ENCODE assay signal across 9 mouse cellular contexts in the genomic region with DNA sequence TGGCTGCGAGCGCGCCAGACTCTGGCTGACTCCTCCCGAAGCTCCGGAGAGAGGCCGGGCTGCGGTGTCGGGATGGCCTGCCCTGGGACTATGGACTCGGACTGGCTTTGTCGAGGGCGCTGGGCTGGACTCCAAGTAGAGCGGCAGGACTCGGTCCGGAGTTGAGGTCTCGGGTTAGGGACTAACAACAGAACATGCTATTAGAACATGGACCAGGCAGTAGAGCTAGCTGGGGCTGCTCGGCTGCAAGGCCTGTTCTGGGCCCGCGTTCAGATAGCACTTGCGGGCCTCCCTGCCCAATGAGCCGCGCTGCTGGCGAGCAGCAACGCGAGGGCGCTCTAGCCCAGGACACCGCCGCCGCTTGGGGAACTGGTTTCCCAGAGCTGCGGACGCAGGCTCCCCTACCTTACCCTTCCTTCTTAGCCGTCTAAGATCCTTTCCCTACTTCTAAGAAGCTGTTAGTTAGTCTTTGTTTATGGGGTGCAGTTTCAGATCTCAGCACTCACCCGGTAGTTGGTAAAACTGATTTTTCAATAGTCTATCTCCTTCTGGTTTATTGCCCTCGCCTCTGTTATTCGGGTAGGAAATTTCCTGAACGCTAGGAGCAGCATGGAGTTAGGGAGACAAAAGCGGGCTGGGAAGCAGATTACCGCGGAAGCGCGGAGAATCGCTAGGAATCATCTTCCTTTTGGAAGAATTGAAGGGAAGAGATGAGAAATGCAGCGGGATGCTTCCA. TPM values are rescaled to one million over a fixed set of nuclear protein-coding genes. Genes with fewer than 3 reads are reported as not detected.
DNase-seq lines count a peak whose midpoint lies in the region; ATAC-seq and TF ChIP-seq lines count a peak whose summit lies in the region.
"Had no signal": no experiment of that assay in that cellular context is flagged by ENCODE, and none has a peak within 500 bp of the region (broad histone marks: within the 10 kb centered on the region; RNA-seq: fewer than 3 reads in every experiment).

No protein-coding gene starts in this region.

- no peak overlapping the region for H3K27ac ChIP-seq in heart, adult 2 months
- no peak overlapping the region for H3K27ac ChIP-seq in heart, embryonic 16.5 days (ENCODE audit: low read length)
- H3K27ac ChIP-seq in midbrain, embryonic 10.5 days (replicated peaks) = 0 out of 2 replicates have a peak overlapping the region, but pooled peaks have one; percentile 6

- H3K36me3 ChIP-seq in heart, adult 2 months (ENCODE audit: control insufficient read depth, insufficient read depth, low read length) = no peaks in the 10 kb centered on the region
- H3K36me3 ChIP-seq in heart, embryonic 16.5 days (ENCODE audit: control insufficient read depth, insufficient read depth) = no peaks in the 10 kb centered on the region
- H3K36me3 ChIP-seq in midbrain, embryonic 10.5 days = no peaks in the 10 kb centered on the region

- no peaks in the 10 kb centered on the region for H3K4me1 ChIP-seq in heart, adult 2 months (ENCODE audit: control insufficient read depth, insufficient read depth, low read length)
- no peaks in the 10 kb centered on the region for H3K4me1 ChIP-seq in heart, embryonic 16.5 days (ENCODE audit: control insufficient read depth, insufficient read depth, low read length)
- H3K4me1 ChIP-seq in midbrain, embryonic 10.5 days = 0 out of 2 replicates have a peak, but pooled peaks cover 2% of the 10 kb centered on the region

- no peaks in the 10 kb centered on the region for H3K9me3 ChIP-seq in heart, embryonic 16.5 days (replicated peaks; ENCODE audit: control insufficient read depth, low read length)
- no peaks in the 10 kb centered on the region for H3K9me3 ChIP-seq in midbrain, embryonic 10.5 days (replicated peaks)

- intact Hi-C loops in heart, adult 2 months (cut with DNase I) = no loop called here

- no peak for TF ChIP-seq EP300 in heart, adult 2 months (IDR thresholded peaks at IDR 0.05; ENCODE audit: insufficient read depth, low read depth, low read length)

- H3K4me3 ChIP-seq in heart, adult 2 months = no peak overlapping the region
- H3K4me3 ChIP-seq in heart, embryonic 16.5 days (ENCODE audit: low read length) = peak overlapping the region; percentile 34
- peak overlapping the region; percentile 49 for H3K4me3 ChIP-seq in midbrain, embryonic 10.5 days

- H3K79me2 ChIP-seq in heart, adult 2 months (replicated peaks; ENCODE audit: control insufficient read depth, insufficient read depth, low read length) = no peaks in the 10 kb centered on the region

- peak in 1 of 2 experiments; percentile 14 for DNase-seq in heart, adult 2 months
- no peak for DNase-seq in heart, adult 9 months (ENCODE audit: low spot score in 2 of 2)
- peak; percentile 90 for DNase-seq in embryo, embryonic 10 days (ENCODE audit: low spot score)
- DNase-seq in kidney, postnatal 36 days = peak; percentile 59 to 79
- peak; percentile 88 for DNase-seq in midbrain, embryonic 10.5 days (ENCODE audit: low spot score)
- DNase-seq in testis, postnatal 10 days (ENCODE audit: low spot score) = peak; percentile 69
- no peak for DNase-seq in spleen, adult 18-20 months

- H3K9ac ChIP-seq in heart, adult 2 months (ENCODE audit: low read depth, low read length) = no peak overlapping the region
- no peak overlapping the region for H3K9ac ChIP-seq in heart, embryonic 16.5 days (ENCODE audit: low read length)

- peak; percentile 81; the same call in 1 of the 2 replicates for ATAC-seq in heart, embryonic 16.5 days (replicated peaks; ENCODE audit: extremely low read depth, insufficient read depth, low FRiP score)
- ATAC-seq: Patski had no signal

- H3K4me2 ChIP-seq in heart, embryonic 16.5 days (ENCODE audit: low read depth, low read length) = peak overlapping the region; percentile 39

- H3K27me3 ChIP-seq in heart, adult 2 months (ENCODE audit: control insufficient read depth, insufficient read depth, low read length) = peaks cover 8% of the 10 kb centered on the region
- H3K27me3 ChIP-seq in heart, embryonic 16.5 days (ENCODE audit: control insufficient read depth, insufficient read depth, low read length) = peaks cover 56% of the 10 kb centered on the region
- H3K27me3 ChIP-seq in midbrain, embryonic 10.5 days (ENCODE audit: low read depth, poor library complexity, severe bottlenecking) = peaks cover 100% of the 10 kb centered on the region

- no peak for TF ChIP-seq POLR2A in heart, adult 2 months (IDR thresholded peaks at IDR 0.05; ENCODE audit: insufficient read depth, low read depth, low read length)

- WGBS in heart, adult 2 months = 1% methylated on average over 42 of the region's 42 CpGs
- WGBS in heart, embryonic 16.5 days = under 1% methylated on average over 42 of the region's 42 CpGs
- under 1% methylated on average over 42 of the region's 42 CpGs for WGBS in midbrain, embryonic 10.5 days

- TF ChIP-seq CTCF in heart, adult 2 months (IDR thresholded peaks at IDR 0.05) = peak; percentile 30

RNA-seq across cellular contexts. Expression of gene Gm43517, which starts 6.5 kb away (rescaled TPM):
- total RNA-seq in heart, adult 2 months (2021) = not detected
- not detected in 2 replicates for polyA plus RNA-seq in heart, adult 2 months (2012; rRNA removed)
- polyA plus RNA-seq in heart, embryonic 16.5 days (2015; fragmentation: Nextera tagmentation; extraction: Ambion mirVana) = not detected in 2 replicates
- polyA plus RNA-seq in midbrain, embryonic 10.5 days (2016; fragmentation: Nextera tagmentation; extraction: Ambion mirVana) = 0.05 TPM in 1 of 2 replicates, not detected in the other
- polyA plus RNA-seq: Patski had no signal

RNA-seq across cellular contexts. Expression of gene Foxg1, which starts 9.0 kb away (rescaled TPM):
- not detected for total RNA-seq in heart, adult 2 months (2021)
- polyA plus RNA-seq in heart, adult 2 months (2012; rRNA removed) = 0.14 TPM in 1 of 2 replicates, not detected in the other
- 0.12 and 0.38 TPM in 2 replicates for polyA plus RNA-seq in heart, embryonic 16.5 days (2015; fragmentation: Nextera tagmentation; extraction: Ambion mirVana)
- 0.31 and 0.42 TPM in 2 replicates for polyA plus RNA-seq in midbrain, embryonic 10.5 days (2016; fragmentation: Nextera tagmentation; extraction: Ambion mirVana)
- polyA plus RNA-seq: Patski had no signal

Comparison
In these comparisons a context has a peak if more than half of its experiments do, and no peak if none do; other contexts are left out.
1. DNase-seq: peak in embryo, embryonic 10 days (single experiment), kidney, postnatal 36 days (2 of 2), midbrain, embryonic 10.5 days (single experiment) and testis, postnatal 10 days (single experiment); none in heart, adult 9 months (0 of 2) and spleen, adult 18-20 months (0 of 2).